Mouse (Mus musculus): ENCODE data around the gene Tnnt1. TPM values are rescaled to one million over a fixed set of nuclear protein-coding genes. Genes with fewer than 3 reads are reported as not detected.

The Tnnt1 gene
- polyA plus RNA-seq, 1 experiment: not detected

GRCm38 (mm10) chr7:4511489-4512224, 4.5 kb downstream of the Tnnt1 start:
- Histone ChIP-seq H3K4me1 (ENCODE audit: control insufficient read depth, insufficient read depth, low read length) (peaks cover 11% of the 10 kb centered on the region), H3K27ac (ENCODE audit: insufficient read depth, low read depth, low read length) (no peak overlapping the region), H3K4me3 (ENCODE audit: insufficient read depth, low read depth, low read length) (no peak overlapping the region)
- 76% methylated on average over 8 of the region's 8 CpGs for whole genome bisulfite sequencing
- TF ChIP-seq POLR2A (IDR thresholded peaks at IDR 0.05; ENCODE audit: insufficient read depth, low read depth, low read length): no peak
- TF ChIP-seq CTCF (IDR thresholded peaks at IDR 0.05; ENCODE audit: insufficient read depth, low read depth, low read length): no peak

GRCm38 (mm10) chr7:4509863-4510608, 6.1 kb downstream of the Tnnt1 start:
- TF ChIP-seq CTCF (IDR thresholded peaks at IDR 0.05; ENCODE audit: insufficient read depth, low read depth, low read length): peak; percentile 55
- TF ChIP-seq POLR2A (IDR thresholded peaks at IDR 0.05; ENCODE audit: insufficient read depth, low read depth, low read length): no peak
- H3K27ac ChIP-seq (ENCODE audit: insufficient read depth, low read depth, low read length): no peak overlapping the region
- WGBS: 17% methylated on average over 24 of the region's 24 CpGs
- H3K4me3 ChIP-seq (ENCODE audit: insufficient read depth, low read depth, low read length): no peak overlapping the region
- H3K4me1 ChIP-seq (ENCODE audit: control insufficient read depth, insufficient read depth, low read length): peaks cover 3% of the 10 kb centered on the region

DNA sequence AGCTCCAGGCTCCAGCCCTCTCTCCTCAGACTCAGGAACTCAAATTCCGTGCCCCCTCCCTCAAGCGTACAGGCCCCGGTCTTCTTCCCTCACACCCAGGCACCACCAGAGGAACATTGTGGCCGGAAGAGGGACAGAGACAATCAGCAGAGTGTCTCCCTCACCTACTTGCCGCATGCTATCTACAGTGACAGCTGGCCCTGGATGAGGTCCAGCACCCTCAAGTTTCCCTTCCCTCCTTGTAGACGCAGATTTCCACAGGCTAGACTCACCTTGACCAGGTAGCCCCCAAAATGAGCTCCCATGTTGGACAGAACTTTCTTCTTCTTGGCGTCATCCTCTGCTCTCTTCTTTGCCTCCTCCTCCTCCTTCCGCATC, 7.5 kb downstream of the Tnnt1 start:
- WGBS: 88% methylated on average over 8 of the region's 8 CpGs
- TF ChIP-seq POLR2A (IDR thresholded peaks at IDR 0.05; ENCODE audit: insufficient read depth, low read depth, low read length) (no peak), CTCF (IDR thresholded peaks at IDR 0.05; ENCODE audit: insufficient read depth, low read depth, low read length) (no peak)
- no peak overlapping the region for H3K4me3 ChIP-seq (ENCODE audit: insufficient read depth, low read depth, low read length)
- no peaks in the 10 kb centered on the region for H3K4me1 ChIP-seq (ENCODE audit: control insufficient read depth, insufficient read depth, low read length)
- H3K27ac ChIP-seq (ENCODE audit: insufficient read depth, low read depth, low read length): no peak overlapping the region

DNA sequence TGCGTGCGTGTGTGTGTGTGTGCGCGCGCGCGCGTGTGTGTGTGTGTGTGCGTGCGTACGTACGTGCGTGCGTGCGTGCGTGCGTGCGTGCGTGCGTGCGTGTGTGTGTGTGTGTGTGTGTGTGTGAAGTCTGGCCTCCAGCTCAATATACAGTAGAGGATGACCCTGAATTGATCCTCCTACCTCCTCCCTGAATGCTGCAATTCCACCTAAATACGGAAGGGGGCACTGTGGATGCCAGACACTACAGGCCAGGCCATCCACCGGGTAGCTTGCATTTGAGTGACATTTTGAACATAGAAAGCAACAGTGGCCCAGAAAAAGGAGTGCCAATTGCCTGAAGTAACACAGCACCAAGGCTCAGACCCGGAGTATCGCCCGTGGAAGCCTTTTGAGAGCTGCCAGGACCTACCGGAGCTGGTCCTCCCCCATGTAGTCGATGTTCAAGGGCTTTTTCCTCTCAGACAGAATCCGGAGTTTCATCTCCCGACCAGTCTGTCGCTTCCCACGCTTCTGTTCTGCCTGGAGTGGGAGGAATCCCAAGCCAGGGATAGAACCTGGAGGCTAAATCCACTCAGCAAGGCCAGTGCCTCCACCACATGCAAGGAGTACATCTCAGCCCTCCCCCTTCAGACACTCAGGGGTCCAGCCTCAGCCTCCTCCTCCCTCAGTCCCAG, 8.0 kb downstream of the Tnnt1 start:
- TF ChIP-seq POLR2A (IDR thresholded peaks at IDR 0.05; ENCODE audit: insufficient read depth, low read depth, low read length): no peak
- no peak for TF ChIP-seq CTCF (IDR thresholded peaks at IDR 0.05; ENCODE audit: insufficient read depth, low read depth, low read length)
- no peak overlapping the region for H3K4me3 ChIP-seq (ENCODE audit: insufficient read depth, low read depth, low read length)
- no peak overlapping the region for H3K27ac ChIP-seq (ENCODE audit: insufficient read depth, low read depth, low read length)
- no peaks in the 10 kb centered on the region for H3K4me1 ChIP-seq (ENCODE audit: control insufficient read depth, insufficient read depth, low read length)
- 64% methylated on average over 32 of the region's 32 CpGs for WGBS

DNA sequence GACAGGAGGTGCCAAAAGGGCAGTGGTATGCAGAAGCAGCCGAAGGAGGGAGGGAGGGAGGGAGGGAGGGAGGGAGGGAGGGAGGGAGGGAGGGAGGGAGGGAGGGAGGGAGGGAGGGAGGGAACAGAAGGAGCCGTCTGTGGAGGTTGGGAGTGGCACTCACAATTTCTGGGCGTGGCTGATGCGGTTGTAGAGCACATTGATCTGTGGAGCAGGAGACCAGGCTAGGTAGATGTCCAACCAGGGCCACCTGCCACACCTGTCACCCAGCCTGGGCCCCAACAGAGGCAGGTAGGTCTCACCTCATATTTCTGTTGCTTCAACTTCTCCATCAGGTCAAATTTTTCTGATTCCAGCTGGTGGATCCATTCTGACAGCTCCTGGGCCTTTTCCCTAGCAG, 9.0 kb downstream of the Tnnt1 start:
- Histone ChIP-seq H3K4me3 (ENCODE audit: insufficient read depth, low read depth, low read length) (no peak overlapping the region), H3K27ac (ENCODE audit: insufficient read depth, low read depth, low read length) (no peak overlapping the region), H3K4me1 (ENCODE audit: control insufficient read depth, insufficient read depth, low read length) (no peaks in the 10 kb centered on the region)
- 91% methylated on average over 3 of the region's 4 CpGs for WGBS
- no peak for TF ChIP-seq POLR2A (IDR thresholded peaks at IDR 0.05; ENCODE audit: insufficient read depth, low read depth, low read length)
- no peak for TF ChIP-seq CTCF (IDR thresholded peaks at IDR 0.05; ENCODE audit: insufficient read depth, low read depth, low read length)

DNA sequence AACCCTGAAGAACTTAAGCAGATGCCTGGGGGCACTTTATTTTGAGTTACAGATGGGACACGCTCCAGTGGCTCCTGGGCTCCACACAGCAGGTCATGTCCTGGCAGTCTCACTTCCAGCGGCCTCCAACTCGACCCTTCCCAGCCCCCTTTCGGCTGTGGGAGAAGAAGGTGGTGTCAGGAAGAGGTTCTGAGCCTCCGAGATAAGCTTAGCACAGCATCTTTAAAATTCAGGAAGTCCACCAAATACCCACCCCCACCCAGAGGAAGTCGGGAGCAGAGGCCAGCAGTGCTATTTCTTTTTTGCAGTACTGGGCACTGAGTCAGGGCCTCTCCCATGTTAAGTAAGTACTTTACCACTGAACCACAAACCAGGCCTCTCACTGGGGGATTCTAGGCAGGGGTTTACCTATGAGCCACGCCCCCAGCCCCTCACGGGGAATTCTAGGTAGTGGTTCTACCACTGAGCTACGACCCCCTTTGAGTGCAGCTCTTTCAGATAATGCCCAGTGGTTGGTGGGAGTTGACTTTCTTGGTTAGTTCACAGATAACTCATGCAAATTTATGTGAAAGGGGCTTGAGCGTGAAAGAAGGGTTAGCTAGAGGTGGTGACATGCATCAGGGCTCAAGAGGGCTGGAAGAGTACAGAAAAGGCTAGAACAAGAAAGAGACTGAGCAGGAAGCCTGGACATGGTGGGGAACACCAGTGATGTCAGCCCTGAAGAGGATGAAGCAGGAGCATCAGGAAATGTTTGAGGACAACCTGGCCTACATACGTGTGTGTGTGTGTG, 11.3 kb downstream of the Tnnt1 start:
- Histone ChIP-seq H3K4me3 (ENCODE audit: insufficient read depth, low read depth, low read length) (no peak overlapping the region), H3K4me1 (ENCODE audit: control insufficient read depth, insufficient read depth, low read length) (peaks cover 3% of the 10 kb centered on the region), H3K27ac (ENCODE audit: insufficient read depth, low read depth, low read length) (no peak overlapping the region)
- no peak for TF ChIP-seq POLR2A (IDR thresholded peaks at IDR 0.05; ENCODE audit: insufficient read depth, low read depth, low read length)
- no peak for TF ChIP-seq CTCF (IDR thresholded peaks at IDR 0.05; ENCODE audit: insufficient read depth, low read depth, low read length)
- WGBS: 72% methylated on average over 11 of the region's 11 CpGs

DNA sequence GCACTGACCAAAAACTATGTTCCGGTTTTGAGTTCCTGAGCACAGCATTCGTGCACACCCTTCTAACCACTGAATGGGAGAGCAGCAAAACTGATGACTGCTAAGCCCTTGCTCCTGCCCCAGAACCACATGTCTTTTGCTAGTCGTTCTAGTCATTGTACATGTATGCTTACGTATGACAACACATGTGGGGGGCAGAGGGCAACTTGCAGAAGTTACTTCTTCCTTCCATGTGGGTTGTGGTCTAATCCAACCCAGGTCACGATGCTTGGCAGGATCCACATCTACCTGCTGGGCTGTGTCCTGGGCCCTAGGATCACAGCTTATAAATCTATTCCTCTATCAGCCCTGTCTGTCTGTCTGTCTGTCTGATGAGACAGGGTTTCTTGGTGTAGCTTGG, 12.3 kb downstream of the Tnnt1 start:
- no peak overlapping the region for H3K4me3 ChIP-seq (ENCODE audit: insufficient read depth, low read depth, low read length)
- WGBS: 78% methylated on average over 5 of the region's 5 CpGs
- TF ChIP-seq POLR2A (IDR thresholded peaks at IDR 0.05; ENCODE audit: insufficient read depth, low read depth, low read length) (no peak), CTCF (IDR thresholded peaks at IDR 0.05; ENCODE audit: insufficient read depth, low read depth, low read length) (no peak)
- peaks cover 10% of the 10 kb centered on the region for H3K4me1 ChIP-seq (ENCODE audit: control insufficient read depth, insufficient read depth, low read length)
- no peak overlapping the region for H3K27ac ChIP-seq (ENCODE audit: insufficient read depth, low read depth, low read length)

- H3K4me1 ChIP-seq (ENCODE audit: control insufficient read depth, insufficient read depth, low read length): peaks cover 15% of the 10 kb centered on the region
- H3K27ac ChIP-seq (ENCODE audit: insufficient read depth, low read depth, low read length): no peak overlapping the region
- no peak overlapping the region for H3K4me3 ChIP-seq (ENCODE audit: insufficient read depth, low read depth, low read length)
- TF ChIP-seq CTCF (IDR thresholded peaks at IDR 0.05; ENCODE audit: insufficient read depth, low read depth, low read length): no peak
- TF ChIP-seq POLR2A (IDR thresholded peaks at IDR 0.05; ENCODE audit: insufficient read depth, low read depth, low read length): no peak
- WGBS: 75% methylated on average over 4 of the region's 4 CpGs
Measured at GRCm38 (mm10) chr7:4503100-4503499, 13.1 kb downstream of the Tnnt1 start.

Data from olfactory bulb, adult 2 months (tissue).